Mouse (Mus musculus) MEL (cell line): ENCODE measurements around the gene Sirt3. TPM values are rescaled to one million over a fixed set of nuclear protein-coding genes. Genes with fewer than 3 reads are reported as not detected.

Source experiments
- DNase-seq: peaks from one replicate; pipeline ENCODE4 v3.0.0; 2011; ENCODE audit warnings: low read depth, low spot score
- H3K27ac ChIP-seq: 2 replicates; pipeline ENCODE4 v1.5.1; 2012; ENCODE audit warnings: low read depth, mild to moderate bottlenecking, control low read depth, low read length, moderate library complexity; ENCODE audit not compliant: control insufficient read depth
- H3K27me3 ChIP-seq, 2 experiments: fragments of 150-350 bp in 1 of 2; sonication (generic) in 1 of 2; 2 replicates each; pipeline ENCODE4 v1.6.1; 2012; ENCODE audit warnings: low read length in 2 of 2, mild to moderate bottlenecking in 2 of 2, improper control_type of control experiment in 1 of 2, moderate library complexity in 1 of 2; ENCODE audit not compliant: insufficient read depth in 2 of 2, control insufficient read depth in 1 of 2
- H3K36me3 ChIP-seq, 2 experiments: 2 replicates each; pipeline ENCODE4 v1.6.1; 2012 to 2014; ENCODE audit warnings: low read length in 2 of 2, improper control_type of control experiment in 1 of 2, inconsistent platforms in 1 of 2, mild to moderate bottlenecking in 1 of 2; ENCODE audit not compliant: insufficient read depth in 2 of 2, control insufficient read depth in 1 of 2
- H3K4me1 ChIP-seq, 2 experiments: fragments of 150-350 bp in 1 of 2; sonication (generic) in 1 of 2; 2 replicates each; pipeline ENCODE4 v1.6.1; 2012; ENCODE audit warnings: low read length in 2 of 2, improper control_type of control experiment in 1 of 2, mild to moderate bottlenecking in 1 of 2; ENCODE audit not compliant: insufficient read depth in 2 of 2, control insufficient read depth in 1 of 2
- H3K4me3 ChIP-seq, 2 experiments: fragments of 150-350 bp in 1 of 2; sonication (generic) in 1 of 2; 2 replicates each; pipeline ENCODE4 v1.5.1; 2012; ENCODE audit warnings: low read depth in 2 of 2, low read length in 2 of 2, mild to moderate bottlenecking in 2 of 2, moderate library complexity in 2 of 2, control low read depth in 1 of 2, improper control_type of control experiment in 1 of 2; ENCODE audit not compliant: control insufficient read depth in 1 of 2, insufficient read depth in 1 of 2
- H3K79me2 ChIP-seq: 2 replicates; pipeline ENCODE4 v1.6.1; 2012; ENCODE audit warnings: mild to moderate bottlenecking, low read length, moderate library complexity; ENCODE audit not compliant: control insufficient read depth, poor library complexity, insufficient read depth
- H3K9ac ChIP-seq: 2 replicates; pipeline ENCODE4 v1.6.1; 2012; ENCODE audit warnings: low read depth, mild to moderate bottlenecking, control low read depth, low read length, moderate library complexity; ENCODE audit not compliant: control insufficient read depth, poor library complexity, severe bottlenecking
- H3K9me3 ChIP-seq: fragments of 150-350 bp; sonication (generic); replicated peaks from 2 replicates; pipeline ENCODE4 v1.6.1; 2012; ENCODE audit warnings: mild to moderate bottlenecking, low read length, improper control_type of control experiment, moderate library complexity; ENCODE audit not compliant: insufficient read depth
- CHD1 ChIP-seq: IDR thresholded peaks from 2 replicates; pipeline ENCODE4 v1.6.1; 2012; ENCODE audit warnings: low read depth, mild to moderate bottlenecking, inconsistent platforms, low read length, improper control_type of control experiment
- CHD2 ChIP-seq: IDR thresholded peaks from 2 replicates; pipeline ENCODE4 v1.6.1; 2011; ENCODE audit warnings: low read length, improper control_type of control experiment
- CTCF ChIP-seq, 3 experiments: IDR thresholded peaks in 2 of 3; conservative IDR thresholded peaks in 1 of 3; 2 replicates each; pipeline ENCODE4 v1.5.1; 2011 to 2012; ENCODE audit warnings: low read length in 3 of 3, low read depth in 2 of 3, mild to moderate bottlenecking in 2 of 3, improper control_type of control experiment in 1 of 3, inconsistent platforms in 1 of 3, mixed read lengths in 1 of 3, moderate library complexity in 1 of 3; ENCODE audit not compliant: control insufficient read depth in 1 of 3, insufficient read depth in 1 of 3, poor library complexity in 1 of 3, severe bottlenecking in 1 of 3
- E2F4 ChIP-seq: IDR thresholded peaks from 2 replicates; pipeline ENCODE4 v1.6.1; 2011; ENCODE audit warnings: low read depth, low read length, improper control_type of control experiment, borderline replicate concordance
- ELF1 ChIP-seq: IDR thresholded peaks from 2 replicates; pipeline ENCODE4 v1.6.1; 2014; ENCODE audit warnings: low read depth, mild to moderate bottlenecking, inconsistent platforms, low read length, improper control_type of control experiment, moderate library complexity
- EP300 ChIP-seq, 2 experiments: IDR thresholded peaks; 2 replicates each; pipeline ENCODE4 v1.6.1; 2011; ENCODE audit warnings: improper control_type of control experiment in 2 of 2, low read length in 2 of 2, low read depth in 1 of 2, mild to moderate bottlenecking in 1 of 2
- ETS1 ChIP-seq: IDR thresholded peaks from 2 replicates; pipeline ENCODE4 v1.6.1; 2012; ENCODE audit warnings: low read depth, mild to moderate bottlenecking, inconsistent platforms, low read length, improper control_type of control experiment, moderate library complexity
- HCFC1 ChIP-seq: IDR thresholded peaks from 2 replicates; pipeline ENCODE4 v1.6.1; 2012; ENCODE audit warnings: low read depth, mild to moderate bottlenecking, inconsistent platforms, low read length, improper control_type of control experiment, moderate library complexity
- JUND ChIP-seq: IDR thresholded peaks from 2 replicates; pipeline ENCODE4 v1.6.1; 2011; ENCODE audit warnings: low read depth, mild to moderate bottlenecking, improper control_type of control experiment, low read length
- MXI1 ChIP-seq: IDR thresholded peaks from 2 replicates; pipeline ENCODE4 v1.6.1; 2011; ENCODE audit warnings: mild to moderate bottlenecking, low read depth, low read length, improper control_type of control experiment
- MYB ChIP-seq: IDR thresholded peaks from 2 replicates; pipeline ENCODE4 v1.6.1; 2011; ENCODE audit warnings: mild to moderate bottlenecking, low read depth, low read length, improper control_type of control experiment
- RAD21 ChIP-seq: IDR thresholded peaks from 2 replicates; pipeline ENCODE4 v1.6.1; 2011; ENCODE audit warnings: mild to moderate bottlenecking, low read depth, low read length, improper control_type of control experiment
- RCOR1 ChIP-seq: IDR thresholded peaks from 2 replicates; pipeline ENCODE4 v1.6.1; 2012; ENCODE audit warnings: low read depth, mild to moderate bottlenecking, inconsistent platforms, low read length, improper control_type of control experiment
- SIN3A ChIP-seq: IDR thresholded peaks from 2 replicates; pipeline ENCODE4 v1.6.1; 2012; ENCODE audit warnings: low read length, improper control_type of control experiment, inconsistent platforms
- SMC3 ChIP-seq: IDR thresholded peaks from 2 replicates; pipeline ENCODE4 v1.6.1; 2011; ENCODE audit warnings: low read depth, low read length, improper control_type of control experiment
- TBP ChIP-seq: IDR thresholded peaks from 2 replicates; pipeline ENCODE4 v1.8.0; 2011; ENCODE audit warnings: low read depth, low read length, improper control_type of control experiment
- TCF12 ChIP-seq: IDR thresholded peaks from 2 replicates; pipeline ENCODE4 v1.6.1; 2014; ENCODE audit warnings: low read depth, mild to moderate bottlenecking, inconsistent platforms, low read length, improper control_type of control experiment, moderate library complexity
- UBTF ChIP-seq: IDR thresholded peaks from 2 replicates; pipeline ENCODE4 v1.6.1; 2012; ENCODE audit warnings: low read depth, mild to moderate bottlenecking, inconsistent platforms, low read length, improper control_type of control experiment, moderate library complexity, borderline replicate concordance; ENCODE audit not compliant: insufficient read depth
- USF1 ChIP-seq: IDR thresholded peaks from 2 replicates; pipeline ENCODE4 v1.6.1; 2014; ENCODE audit warnings: low read depth, mild to moderate bottlenecking, inconsistent platforms, low read length, improper control_type of control experiment, moderate library complexity
- USF2 ChIP-seq, 2 experiments: IDR thresholded peaks; 2 replicates each; pipeline ENCODE4 v1.6.1; 2011 to 2012; ENCODE audit warnings: improper control_type of control experiment in 2 of 2, low read length in 2 of 2, borderline replicate concordance in 1 of 2, inconsistent platforms in 1 of 2, low read depth in 1 of 2, mild to moderate bottlenecking in 1 of 2; ENCODE audit not compliant: insufficient read depth in 1 of 2
- ZMIZ1 ChIP-seq: IDR thresholded peaks from 2 replicates; pipeline ENCODE4 v1.6.1; 2012; ENCODE audit warnings: low read depth, mild to moderate bottlenecking, inconsistent platforms, low read length, improper control_type of control experiment, moderate library complexity
- ZNF384 ChIP-seq: IDR thresholded peaks from 2 replicates; pipeline ENCODE4 v1.6.1; 2012; ENCODE audit warnings: low read depth, mild to moderate bottlenecking, inconsistent platforms, low read length, improper control_type of control experiment
- polyA plus RNA-seq, 2 experiments: library from polyadenylated mRNA; stranded (reverse) in 1 of 2; unstranded in 1 of 2; fragments of >175 nt in 1 of 2; fragments of >200 nt in 1 of 2; gene quantifications; 2 replicates each; pipeline versions ENCODE4 v1.2.1 to v1.2.4; 2012; ENCODE audit warnings: low replicate concordance in 2 of 2, low read depth in 1 of 2; ENCODE audit not compliant: insufficient read length in 2 of 2, insufficient read depth in 1 of 2, missing spikeins in 1 of 2
- total RNA-seq: library from RNA; depleted of rRNA; stranded (reverse); fragments of 300-350 nt; gene quantifications from 2 replicates; pipeline ENCODE4 v1.2.3, GENCODE M21; 2012

Sirt3 gene
- total and polyA plus RNA-seq, 3 experiments = 16.1 to 19.5 TPM; not detected in 1

- H3K79me2 ChIP-seq = no peaks in the 10 kb centered on the region
- peaks cover 6 to 13% of the 10 kb centered on the region in 2 experiments for H3K27me3 ChIP-seq
- H3K27ac ChIP-seq = no peak overlapping the region
- no peak for DNase-seq
- no peak overlapping the region for H3K4me3 ChIP-seq
- TF ChIP-seq ZMIZ1 = no peak
- TF ChIP-seq EP300 (IDR thresholded peaks at IDR 0.05; ENCODE audit: low read depth in 1 of 2, low read length in 2 of 2) = no peak
- TF ChIP-seq E2F4 = no peak
- TF ChIP-seq CHD2 = no peak
- TF ChIP-seq HCFC1 = no peak
- no peak for TF ChIP-seq USF2 (IDR thresholded peaks at IDR 0.05; ENCODE audit: borderline replicate concordance in 1 of 2, insufficient read depth in 1 of 2, low read depth in 1 of 2, low read length in 2 of 2)
- no peak for TF ChIP-seq TCF12
- TF ChIP-seq ETS1 = no peak
- no peak for TF ChIP-seq SMC3
- no peak for TF ChIP-seq TBP
- no peak for TF ChIP-seq JUND
- no peak for TF ChIP-seq RAD21
- TF ChIP-seq RCOR1 = no peak
- TF ChIP-seq SIN3A = no peak
- no peaks in the 10 kb centered on the region for H3K36me3 ChIP-seq
- H3K9me3 ChIP-seq = no peaks in the 10 kb centered on the region
- H3K9ac ChIP-seq = no peak overlapping the region
- H3K4me1 ChIP-seq = peaks cover 2 to 3% of the 10 kb centered on the region in 2 experiments; a peak in 1 of 4 replicates
Observed at GRCm38 (mm10) chr7:140833341-140833740, 48.8 kb downstream of the Sirt3 start.

GRCm38 (mm10) chr7:140831447-140831846 lies 50.7 kb downstream of the Sirt3 start:
- H3K79me2 ChIP-seq = no peaks in the 10 kb centered on the region
- TF ChIP-seq CHD1 = no peak
- TF ChIP-seq MXI1 = no peak
- TF ChIP-seq MYB = no peak
- TF ChIP-seq USF2 (IDR thresholded peaks at IDR 0.05; ENCODE audit: borderline replicate concordance in 1 of 2, insufficient read depth in 1 of 2, low read depth in 1 of 2, low read length in 2 of 2) = no peak
- TF ChIP-seq CTCF (IDR thresholded peaks at IDR 0.05 in 2 of 3, conservative IDR thresholded peaks at IDR 0.05 in 1 of 3; ENCODE audit: control insufficient read depth in 1 of 3, insufficient read depth in 1 of 3, low read depth in 2 of 3, low read length in 3 of 3, poor library complexity in 1 of 3, severe bottlenecking in 1 of 3) = no peak
- no peak for TF ChIP-seq UBTF
- no peak for TF ChIP-seq USF1
- TF ChIP-seq ZNF384 = no peak
- no peak for TF ChIP-seq ELF1
- TF ChIP-seq, all 39 proteins: peak for 0
- Histone ChIP-seq H3K36me3 (no peaks in the 10 kb centered on the region), H3K4me1 (no peaks in the 10 kb centered on the region), H3K9ac (no peak overlapping the region), H3K9me3 (no peaks in the 10 kb centered on the region), H3K27me3 (peaks cover 6 to 13% of the 10 kb centered on the region in 2 experiments), H3K27ac (no peak overlapping the region), H3K4me3 (no peak overlapping the region)
- DNase-seq = no peak
